Mouse (Mus musculus): ENCODE measurements around the gene Vps18.
A peak's percentile ranks its signal among the peaks of the same experiment; 100 is the strongest.

The Vps18 gene

GRCm38 (mm10) chr2:119292281-119292680 is 3.7 kb downstream of the Vps18 start:
- DNase-seq (ENCODE audit: low read depth) = no peak

- DNase-seq (ENCODE audit: low read depth) = no peak
These were observed 4.3 kb downstream of the Vps18 start for GRCm38 (mm10) chr2:119292852-119293251.

- no peak for DNase-seq (ENCODE audit: low read depth)
These were observed 4.8 kb downstream of the Vps18 start for GRCm38 (mm10) chr2:119293311-119293710.

GRCm38 (mm10) chr2:119293776-119294390 is 5.3 kb downstream of the Vps18 start:
- no peak for DNase-seq (ENCODE audit: low read depth)

- no peak for DNase-seq (ENCODE audit: low read depth)
These were observed 5.9 kb downstream of the Vps18 start for GRCm38 (mm10) chr2:119294411-119294810.

GRCm38 (mm10) chr2:119296756-119297155 is 8.2 kb downstream of the Vps18 start:
- no peak for DNase-seq (ENCODE audit: low read depth)

GRCm38 (mm10) chr2:119297506-119297905 is 9.0 kb downstream of the Vps18 start:
- no peak for DNase-seq (ENCODE audit: low read depth)

- peak; percentile 69 for DNase-seq (ENCODE audit: low read depth)
These were observed 9.8 kb downstream of the Vps18 start for GRCm38 (mm10) chr2:119298330-119298729.

GRCm38 (mm10) chr2:119298839-119299238 is 10.3 kb downstream of the Vps18 start:
- no peak for DNase-seq (ENCODE audit: low read depth)

GRCm38 (mm10) chr2:119299981-119300818 is 11.7 kb downstream of the Vps18 start:
- DNase-seq (ENCODE audit: low read depth) = peak; percentile 97

- DNase-seq (ENCODE audit: low read depth) = no peak
These were observed 12.4 kb downstream of the Vps18 start for GRCm38 (mm10) chr2:119300819-119301493.

GRCm38 (mm10) chr2:119302876-119303275 is 14.3 kb downstream of the Vps18 start:
- DNase-seq (ENCODE audit: low read depth) = no peak

GRCm38 (mm10) chr2:119304391-119304790 is 15.9 kb downstream of the Vps18 start:
- no peak for DNase-seq (ENCODE audit: low read depth)

GRCm38 (mm10) chr2:119304798-119305208 is 16.3 kb downstream of the Vps18 start:
- DNase-seq (ENCODE audit: low read depth) = no peak

- DNase-seq (ENCODE audit: low read depth) = no peak
These were observed 23.0 kb downstream of the Vps18 start for GRCm38 (mm10) chr2:119311544-119311943.

- DNase-seq (ENCODE audit: low read depth) = no peak
These were observed 23.9 kb downstream of the Vps18 start for GRCm38 (mm10) chr2:119312380-119312958.

GRCm38 (mm10) chr2:119313780-119314479 is 25.4 kb downstream of the Vps18 start:
- DNase-seq (ENCODE audit: low read depth) = no peak

- DNase-seq (ENCODE audit: low read depth) = no peak
These were observed 26.3 kb downstream of the Vps18 start for GRCm38 (mm10) chr2:119314742-119315310.

- no peak for DNase-seq (ENCODE audit: low read depth)
These were observed 29.6 kb downstream of the Vps18 start for GRCm38 (mm10) chr2:119318043-119318710.

- DNase-seq (ENCODE audit: low read depth) = no peak
These were observed 32.0 kb downstream of the Vps18 start for GRCm38 (mm10) chr2:119320571-119320970.

Measured in c-Kit-positive CD71-positive TER-119-negative erythroid progenitor cells, embryonic 14.5 days (primary cell).